Mouse (Mus musculus) forelimb bud, embryonic 11.5 days (tissue): ENCODE data around the gene Ckm.

ENCODE experiments used
- DNase-seq: peaks from one replicate; pipeline ENCODE4 v3.0.0-alpha.2; 2012; ENCODE audit warnings: low read depth, low spot score

Gene Ckm

GRCm38 (mm10) chr7:19430402-19430801 is 25.8 kb downstream of the Ckm start:
- no peak for DNase-seq

- no peak for DNase-seq
Measured at GRCm38 (mm10) chr7:19432475-19432874, 27.9 kb downstream of the Ckm start.

GRCm38 (mm10) chr7:19436276-19436675 is 31.7 kb downstream of the Ckm start:
- no peak for DNase-seq

- DNase-seq: no peak
Measured at GRCm38 (mm10) chr7:19437048-19437447, 32.5 kb downstream of the Ckm start.

GRCm38 (mm10) chr7:19441448-19442091 is 37.0 kb downstream of the Ckm start:
- no peak for DNase-seq

- DNase-seq: peak; percentile 80
Measured at GRCm38 (mm10) chr7:19443344-19443743, 38.8 kb downstream of the Ckm start.

- no peak for DNase-seq
Measured at GRCm38 (mm10) chr7:19444801-19445200, 40.2 kb downstream of the Ckm start.

- DNase-seq: no peak
Measured at GRCm38 (mm10) chr7:19447689-19448088, 43.1 kb downstream of the Ckm start.

- DNase-seq: no peak
Measured at GRCm38 (mm10) chr7:19449165-19449564, 44.6 kb downstream of the Ckm start.

- DNase-seq: no peak
Measured at GRCm38 (mm10) chr7:19455186-19455585, 50.6 kb downstream of the Ckm start.

GRCm38 (mm10) chr7:19455819-19456495 is 51.4 kb downstream of the Ckm start:
- no peak for DNase-seq

GRCm38 (mm10) chr7:19456628-19457027 is 52.1 kb downstream of the Ckm start:
- DNase-seq: no peak

GRCm38 (mm10) chr7:19457414-19458071 is 53.0 kb downstream of the Ckm start:
- DNase-seq: no peak

GRCm38 (mm10) chr7:19458072-19458486 is 53.5 kb downstream of the Ckm start:
- DNase-seq: peak; percentile 64

GRCm38 (mm10) chr7:19458591-19459111 is 54.1 kb downstream of the Ckm start, which contains the start of gene Mark4:
TSS of gene Mark4 (minus strand) at chr7:19458821.
- DNase-seq: peak; percentile 76

- no peak for DNase-seq
Measured at GRCm38 (mm10) chr7:19459144-19459870, 54.7 kb downstream of the Ckm start.

GRCm38 (mm10) chr7:19460500-19460899 is 55.9 kb downstream of the Ckm start:
- DNase-seq: no peak

- DNase-seq: peak; percentile 89
Measured at GRCm38 (mm10) chr7:19461488-19461887, 56.9 kb downstream of the Ckm start.

- DNase-seq: no peak
Measured at GRCm38 (mm10) chr7:19462443-19462842, 57.9 kb downstream of the Ckm start.

- DNase-seq: no peak
Measured at GRCm38 (mm10) chr7:19462884-19463381, 58.4 kb downstream of the Ckm start, which contains the start of gene Exoc3l2. TSS of gene Exoc3l2 (plus strand) at chr7:19463331.
